Mouse (Mus musculus): ENCODE results near the gene Psmb9. TPM values are rescaled to one million over a fixed set of nuclear protein-coding genes. Genes with fewer than 3 reads are reported as not detected.

Psmb9 gene
- 3.5 and 3.7 TPM in 2 replicates for polyA plus RNA-seq (2015; fragmentation: Nextera tagmentation; extraction: Ambion mirVana)

DNA sequence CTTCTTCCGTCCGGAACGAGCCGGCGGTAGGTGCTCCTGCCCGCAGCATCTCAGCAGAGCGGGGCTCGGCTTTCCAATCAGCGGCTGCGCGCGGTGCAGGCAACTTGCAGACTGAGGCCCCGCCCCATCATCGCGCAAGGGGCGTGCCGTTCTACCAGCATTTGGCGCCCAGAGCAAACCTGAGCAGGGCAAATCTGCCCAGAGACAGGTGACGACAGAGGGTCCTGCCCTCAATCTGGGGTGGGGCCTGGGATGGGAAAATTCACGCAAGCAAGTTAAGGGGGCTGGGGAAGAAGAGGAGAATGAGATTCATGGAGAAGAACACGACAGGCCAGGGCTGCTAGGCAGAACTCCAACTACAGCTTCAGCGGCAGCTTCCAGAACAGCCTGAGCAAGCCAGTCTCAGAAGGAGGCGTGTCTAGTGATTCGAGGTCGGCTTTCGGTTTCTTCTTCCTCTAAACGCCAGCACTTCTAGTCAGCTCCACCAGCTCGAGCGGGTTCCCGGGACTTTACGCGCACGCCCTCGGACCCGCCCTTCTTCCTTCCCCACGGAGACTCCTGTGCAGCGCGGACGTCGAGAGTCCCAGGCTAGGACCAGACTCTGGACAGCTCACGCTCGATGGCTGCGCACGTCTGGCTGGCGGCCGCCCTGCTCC, at the start of gene Psmb9, which contains the start of gene Tap1:
Psmb9 (minus strand) TSS at position 504 of the 656 bp plus-strand sequence.
Tap1 (plus strand) TSS at position 293 of the 656 bp plus-strand sequence.

DNA sequence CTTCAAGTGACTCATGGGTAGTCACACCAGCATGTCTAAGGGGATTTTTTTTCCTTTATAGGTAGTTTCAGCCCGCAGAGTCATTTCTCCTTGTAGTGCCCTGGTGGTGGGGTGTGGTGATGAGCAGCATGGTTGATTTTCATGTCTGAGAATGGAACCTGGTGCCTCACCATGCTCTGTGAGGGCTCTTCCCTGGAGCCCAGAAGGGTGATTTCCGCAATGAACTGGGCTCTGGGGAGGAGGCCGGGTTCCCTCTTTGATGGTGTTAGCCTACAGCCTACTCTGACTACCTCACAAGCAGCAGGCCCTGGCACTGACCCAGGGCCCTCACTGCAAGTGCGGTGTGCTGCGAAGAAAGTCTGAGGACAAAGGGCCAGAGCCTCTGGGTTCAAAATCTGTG, 15.9 kb upstream of the Psmb9 start, which contains the start of gene Tap2:
Tap2 (plus strand) TSS at position 84 of the 400 bp plus-strand sequence.

DNA sequence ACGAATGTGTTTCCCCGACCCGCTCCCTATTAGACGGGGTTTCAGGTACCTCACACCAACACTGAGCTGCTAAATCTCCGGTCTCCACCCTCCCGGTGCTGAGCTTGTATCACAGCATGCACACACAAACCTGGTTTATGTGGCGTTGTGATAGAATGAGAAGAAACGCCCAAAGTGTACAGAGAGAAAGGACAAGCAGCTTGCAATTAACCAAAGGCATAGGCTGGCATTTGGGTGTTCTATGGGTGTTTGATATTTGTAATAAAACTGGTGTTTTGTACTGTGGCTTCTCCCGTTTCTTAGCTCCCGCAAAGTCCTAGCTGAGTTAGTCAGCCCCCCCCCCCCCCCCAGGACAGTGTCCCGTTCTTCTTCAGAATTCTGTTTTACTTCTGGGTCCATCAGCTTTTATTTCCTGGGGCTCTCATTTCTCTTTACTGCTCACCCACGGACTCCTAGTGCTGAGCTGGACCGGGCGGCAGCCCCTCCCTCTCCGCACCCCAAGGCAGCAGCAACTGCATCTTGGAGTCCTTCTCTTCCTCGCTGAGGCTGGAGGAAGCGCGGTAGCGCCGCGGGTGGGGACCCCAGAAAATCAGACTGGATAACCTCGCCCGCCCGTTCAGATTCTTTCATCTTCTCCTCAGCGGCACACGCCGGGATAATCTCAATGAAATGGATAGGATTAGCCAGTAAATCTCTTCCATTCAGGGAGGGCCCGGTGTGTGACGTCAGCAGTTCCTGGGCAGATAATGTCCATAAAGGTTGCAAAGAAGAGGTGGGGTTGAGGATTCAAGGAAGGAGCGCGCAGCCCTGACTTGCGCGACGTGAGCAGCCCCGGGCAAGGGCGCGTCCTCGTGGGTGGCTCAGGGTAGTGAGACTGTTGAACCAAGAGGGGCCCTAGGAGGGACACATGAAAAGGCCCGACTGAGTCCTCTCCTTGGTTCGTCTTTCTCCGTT, 9.7 kb upstream of the Psmb9 start, which contains the start of gene Psmb8:
Psmb8 (plus strand) TSS at position 781 of the 954 bp plus-strand sequence.

DNA sequence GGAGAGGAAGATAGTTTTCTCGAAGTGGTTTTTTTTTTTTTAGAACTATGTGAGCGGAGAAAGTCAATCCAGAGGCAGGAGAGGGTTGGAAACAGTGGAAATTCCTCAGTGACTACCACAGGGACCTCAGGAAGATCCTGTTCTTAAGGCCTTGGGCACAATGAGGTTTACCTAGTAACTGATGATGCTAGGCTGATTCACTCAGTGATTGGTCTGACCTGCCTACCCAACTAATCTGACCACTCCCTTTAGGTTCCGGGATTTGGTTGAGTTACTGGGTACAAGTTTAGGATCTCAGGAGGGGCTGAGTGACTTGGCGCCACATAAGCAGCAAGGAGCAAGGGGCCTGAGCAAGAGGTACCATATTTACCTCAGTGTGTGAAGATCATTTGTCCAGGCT, 34.6 kb downstream of the Psmb9 start, which contains the start of gene H2-DMb1:
H2-DMb1 (plus strand) TSS at position 150 of the 400 bp plus-strand sequence.

DNA sequence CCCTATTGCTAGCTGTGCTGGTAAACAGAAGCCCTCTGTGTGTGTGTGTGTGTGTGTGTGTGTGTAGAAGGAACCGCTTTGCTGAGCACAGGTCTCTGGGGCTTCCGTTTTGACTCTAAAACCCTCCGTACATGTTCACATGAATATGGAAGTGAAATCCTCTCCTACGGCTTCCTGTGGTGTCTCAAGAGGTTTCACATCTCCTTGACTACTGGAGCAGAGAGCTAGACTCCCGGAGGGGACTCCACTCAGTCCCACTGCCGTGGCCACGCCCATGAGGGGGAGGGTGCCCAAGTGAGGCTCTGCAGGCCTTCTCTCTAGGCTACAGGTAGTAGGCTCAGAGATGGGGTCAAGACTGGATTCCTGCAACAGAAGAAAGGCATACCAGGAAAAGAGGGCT, 44.5 kb downstream of the Psmb9 start, which contains the start of gene H2-DMb2:
H2-DMb2 (plus strand) TSS at position 275 of the 400 bp plus-strand sequence.

Other genes with a start within 250 kb of the Psmb9 start
- 181 TPM in 2 replicates for gene Pfdn6, start 247.4 kb downstream of the Psmb9 start, polyA plus RNA-seq (2015; fragmentation: Nextera tagmentation; extraction: Ambion mirVana)
- gene Wdr46, start 247.1 kb downstream of the Psmb9 start, polyA plus RNA-seq (2015; fragmentation: Nextera tagmentation; extraction: Ambion mirVana), result 17.0 and 17.9 TPM in 2 replicates
- gene B3galt4, start 236.3 kb downstream of the Psmb9 start, polyA plus RNA-seq (2015; fragmentation: Nextera tagmentation; extraction: Ambion mirVana), result 13.6 and 15.4 TPM in 2 replicates
- 60.0 and 63.3 TPM in 2 replicates for gene Vps52, start 232.0 kb downstream of the Psmb9 start, polyA plus RNA-seq (2015; fragmentation: Nextera tagmentation; extraction: Ambion mirVana)
- gene Rps18, start 231.8 kb downstream of the Psmb9 start, polyA plus RNA-seq (2015; fragmentation: Nextera tagmentation; extraction: Ambion mirVana), result 872 and 906 TPM in 2 replicates
- 23.9 and 24.3 TPM in 2 replicates for gene H2-K1, start 187.4 kb downstream of the Psmb9 start, polyA plus RNA-seq (2015; fragmentation: Nextera tagmentation; extraction: Ambion mirVana)
- gene Ring1, start 163.1 kb downstream of the Psmb9 start, polyA plus RNA-seq (2015; fragmentation: Nextera tagmentation; extraction: Ambion mirVana), result 21.7 and 24.2 TPM in 2 replicates
- 72.0 and 82.6 TPM in 2 replicates for gene H2-Ke6, start 159.7 kb downstream of the Psmb9 start, polyA plus RNA-seq (2015; fragmentation: Nextera tagmentation; extraction: Ambion mirVana)
- gene Slc39a7, start 156.1 kb downstream of the Psmb9 start, polyA plus RNA-seq (2015; fragmentation: Nextera tagmentation; extraction: Ambion mirVana), result 143 and 149 TPM in 2 replicates
- gene Rxrb, start 156.0 kb downstream of the Psmb9 start, polyA plus RNA-seq (2015; fragmentation: Nextera tagmentation; extraction: Ambion mirVana), result 50.1 and 52.1 TPM in 2 replicates
- gene Col11a2, start 148.3 kb downstream of the Psmb9 start, polyA plus RNA-seq (2015; fragmentation: Nextera tagmentation; extraction: Ambion mirVana), result 9.1 and 12.1 TPM in 2 replicates
- gene H2-Oa, start 95.4 kb downstream of the Psmb9 start, polyA plus RNA-seq (2015; fragmentation: Nextera tagmentation; extraction: Ambion mirVana), result 0.25 and 0.64 TPM in 2 replicates
- 26.1 and 27.0 TPM in 2 replicates for gene H2-DMa, start 68.2 kb downstream of the Psmb9 start, polyA plus RNA-seq (2015; fragmentation: Nextera tagmentation; extraction: Ambion mirVana)
- 107 and 118 TPM in 2 replicates for gene Brd2, start 65.1 kb downstream of the Psmb9 start, polyA plus RNA-seq (2015; fragmentation: Nextera tagmentation; extraction: Ambion mirVana)
- gene H2-DMb2, start 44.5 kb downstream of the Psmb9 start, polyA plus RNA-seq (2015; fragmentation: Nextera tagmentation; extraction: Ambion mirVana), result 0.66 and 0.96 TPM in 2 replicates
- gene H2-DMb1, start 34.7 kb downstream of the Psmb9 start, polyA plus RNA-seq (2015; fragmentation: Nextera tagmentation; extraction: Ambion mirVana), result 0.80 and 1.1 TPM in 2 replicates
- gene Tap1, start 211 bp downstream of the Psmb9 start, polyA plus RNA-seq (2015; fragmentation: Nextera tagmentation; extraction: Ambion mirVana), result 8.0 and 8.7 TPM in 2 replicates
- gene Psmb8, start 10.0 kb upstream of the Psmb9 start, polyA plus RNA-seq (2015; fragmentation: Nextera tagmentation; extraction: Ambion mirVana), result 7.4 and 9.0 TPM in 2 replicates
- gene Tap2, start 15.8 kb upstream of the Psmb9 start, polyA plus RNA-seq (2015; fragmentation: Nextera tagmentation; extraction: Ambion mirVana), result 3.5 and 4.9 TPM in 2 replicates
- gene H2-Ob, start 51.1 kb upstream of the Psmb9 start, polyA plus RNA-seq (2015; fragmentation: Nextera tagmentation; extraction: Ambion mirVana), result 0.14 and 0.19 TPM in 2 replicates
- gene H2-Ab1, start 69.9 kb upstream of the Psmb9 start, polyA plus RNA-seq (2015; fragmentation: Nextera tagmentation; extraction: Ambion mirVana), result 2.7 and 3.5 TPM in 2 replicates
- gene H2-Aa, start 100.1 kb upstream of the Psmb9 start, polyA plus RNA-seq (2015; fragmentation: Nextera tagmentation; extraction: Ambion mirVana), result 0.41 and 0.74 TPM in 2 replicates
- 3.2 and 4.3 TPM in 2 replicates for gene H2-Eb1, start 118.1 kb upstream of the Psmb9 start, polyA plus RNA-seq (2015; fragmentation: Nextera tagmentation; extraction: Ambion mirVana)
- gene H2-Eb2, start 137.9 kb upstream of the Psmb9 start, polyA plus RNA-seq (2015; fragmentation: Nextera tagmentation; extraction: Ambion mirVana), result 0.13 and 0.26 TPM in 2 replicates
- gene Btnl2, start 167.1 kb upstream of the Psmb9 start, polyA plus RNA-seq (2015; fragmentation: Nextera tagmentation; extraction: Ambion mirVana), result not detected in 2 replicates
- not detected in 2 replicates for gene Btnl1, start 189.4 kb upstream of the Psmb9 start, polyA plus RNA-seq (2015; fragmentation: Nextera tagmentation; extraction: Ambion mirVana)
- gene BC051142, start 211.1 kb upstream of the Psmb9 start, polyA plus RNA-seq (2015; fragmentation: Nextera tagmentation; extraction: Ambion mirVana), result 5.3 and 6.1 TPM in 2 replicates